Mouse (Mus musculus): ENCODE results near the gene Zmiz1. TPM values are rescaled to one million over a fixed set of nuclear protein-coding genes. Genes with fewer than 3 reads are reported as not detected.

The Zmiz1 gene
- polyA plus RNA-seq, 1 experiment = 45.9 TPM

DNA sequence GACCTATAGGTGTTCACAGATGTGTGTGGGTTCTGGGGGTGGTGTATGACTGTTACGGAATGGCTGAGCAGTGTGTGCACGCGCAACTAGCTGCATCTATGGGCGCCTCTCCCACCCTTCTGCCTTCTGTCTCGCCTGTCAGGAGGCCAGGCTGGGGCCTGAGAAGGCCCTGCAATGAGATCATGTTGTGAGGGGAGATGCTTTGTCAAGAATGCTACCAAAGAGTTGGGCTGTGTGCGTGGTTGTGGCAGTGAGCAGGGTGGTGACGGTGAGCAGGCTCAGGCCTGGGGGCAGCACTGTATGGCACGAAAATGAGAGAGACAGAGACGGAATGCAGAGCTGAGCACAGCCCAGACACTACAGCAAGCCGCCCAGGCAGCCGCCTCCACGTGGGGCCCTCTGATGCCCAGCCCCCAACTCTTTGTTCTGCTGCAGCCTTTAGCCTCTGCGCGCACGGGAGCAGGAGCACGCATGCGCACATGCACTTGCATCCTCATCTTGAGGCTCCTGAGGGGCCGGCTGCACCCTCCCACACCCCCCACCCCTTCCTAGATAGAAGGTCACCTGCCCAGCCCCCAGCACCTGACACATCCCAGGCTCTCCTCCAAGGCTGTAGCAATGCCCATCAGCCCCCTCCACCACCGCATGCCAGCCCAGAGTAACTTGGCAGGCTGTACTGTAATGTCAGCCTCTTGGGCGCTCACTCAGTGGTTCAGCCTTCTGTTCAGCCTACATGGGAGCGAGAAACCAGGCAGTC, 126.7 kb downstream of the Zmiz1 start:
- peak in 1 of 2 experiments; percentile 69 for DNase-seq (ENCODE audit: extremely low spot score in 1 of 2, low spot score in 1 of 2)

DNA sequence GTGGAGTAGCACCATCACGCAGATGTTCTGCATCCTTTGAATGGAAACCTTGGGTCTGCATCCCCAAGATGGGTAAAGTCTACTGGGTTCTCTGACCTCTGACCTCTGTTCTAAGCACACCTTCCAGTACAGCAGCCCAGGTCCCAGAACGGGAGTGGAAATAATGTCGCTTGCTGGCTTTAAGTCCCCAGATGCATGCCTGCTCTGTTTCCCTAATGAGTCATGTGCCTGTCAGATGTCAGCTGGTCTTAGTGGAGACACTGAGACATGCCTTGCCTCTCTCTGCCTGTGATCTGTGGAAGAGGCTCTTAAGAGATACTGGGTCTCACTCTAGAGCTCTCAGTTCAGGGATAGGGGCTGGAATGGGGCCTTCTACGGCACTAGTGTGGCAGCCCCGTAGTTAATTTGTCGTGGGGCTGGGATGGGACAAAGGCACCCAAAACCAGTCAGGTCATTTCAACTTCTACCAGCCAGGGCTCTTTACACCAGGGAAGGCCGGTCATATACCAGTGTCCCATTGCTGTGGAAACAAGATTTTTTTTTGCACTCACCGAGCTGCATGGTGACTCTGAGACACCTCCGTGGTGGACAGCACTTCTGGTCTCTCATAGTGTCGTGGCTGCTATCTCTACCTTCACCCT, 128.0 kb downstream of the Zmiz1 start:
- DNase-seq (ENCODE audit: extremely low spot score in 1 of 2, low spot score in 1 of 2) = no peak

DNA sequence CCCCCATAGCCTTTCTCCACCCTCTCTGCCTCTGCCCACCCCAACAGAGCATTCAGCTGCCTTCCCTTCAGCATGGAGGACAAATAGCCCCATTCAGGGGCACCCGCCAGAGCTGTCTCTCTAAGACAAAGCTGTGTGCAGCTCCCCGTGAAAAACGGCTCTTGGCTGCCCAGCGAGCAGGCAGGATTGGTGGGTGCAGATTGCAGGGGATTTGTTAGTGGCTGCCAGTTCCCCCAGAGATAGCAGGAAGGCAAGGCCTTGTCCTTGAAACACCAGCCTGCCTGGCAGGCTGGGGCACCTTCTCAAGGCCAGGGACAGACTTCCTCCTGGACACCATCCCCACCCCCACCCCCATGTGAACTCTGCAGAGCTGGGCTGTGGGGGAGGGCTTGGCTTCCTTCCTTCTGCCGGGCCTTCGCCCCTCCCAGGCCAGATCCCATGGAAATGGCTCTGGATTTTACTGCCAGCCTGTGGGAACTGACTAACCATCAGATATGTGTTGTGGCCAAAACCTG, 128.6 kb downstream of the Zmiz1 start:
- DNase-seq (ENCODE audit: extremely low spot score in 1 of 2, low spot score in 1 of 2) = no peak

GRCm38 (mm10) chr14:25588156-25588555, 129.2 kb downstream of the Zmiz1 start:
- DNase-seq (ENCODE audit: extremely low spot score in 1 of 2, low spot score in 1 of 2) = no peak

- DNase-seq (ENCODE audit: extremely low spot score in 1 of 2, low spot score in 1 of 2) = no peak
Observed at GRCm38 (mm10) chr14:25588946-25589937, 130.3 kb downstream of the Zmiz1 start.

- no peak for DNase-seq (ENCODE audit: extremely low spot score in 1 of 2, low spot score in 1 of 2)
Observed at GRCm38 (mm10) chr14:25591000-25591399, 132.0 kb downstream of the Zmiz1 start.

- DNase-seq (ENCODE audit: extremely low spot score in 1 of 2, low spot score in 1 of 2) = no peak
Observed at GRCm38 (mm10) chr14:25591426-25591825, 132.4 kb downstream of the Zmiz1 start.

GRCm38 (mm10) chr14:25592522-25592921, 133.5 kb downstream of the Zmiz1 start:
- DNase-seq (ENCODE audit: extremely low spot score in 1 of 2, low spot score in 1 of 2) = no peak

- DNase-seq (ENCODE audit: extremely low spot score in 1 of 2, low spot score in 1 of 2) = no peak
Observed at GRCm38 (mm10) chr14:25593876-25594275, 134.9 kb downstream of the Zmiz1 start.

- no peak for DNase-seq (ENCODE audit: extremely low spot score in 1 of 2, low spot score in 1 of 2)
Observed at GRCm38 (mm10) chr14:25594611-25595010, 135.6 kb downstream of the Zmiz1 start.

DNA sequence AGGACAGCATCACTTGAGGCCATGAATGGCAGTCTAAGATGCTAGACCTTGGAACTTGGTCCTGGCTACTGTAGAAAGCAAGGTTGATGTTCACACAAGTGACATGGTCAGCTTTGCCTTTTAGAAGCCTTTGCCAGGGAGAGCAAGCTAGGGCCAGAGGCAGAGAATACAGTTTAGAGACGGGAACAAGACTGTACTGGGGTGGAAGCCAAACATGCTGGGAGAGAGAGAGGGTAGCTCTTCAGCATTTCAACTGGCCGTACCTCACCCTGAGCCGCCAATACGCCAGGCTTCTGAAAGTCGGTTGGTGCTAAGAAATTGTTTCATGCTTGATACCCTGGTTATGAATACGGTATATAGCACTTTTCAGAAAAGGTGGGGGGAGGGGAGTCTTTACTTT, 140.0 kb downstream of the Zmiz1 start:
- no peak for DNase-seq (ENCODE audit: extremely low spot score in 1 of 2, low spot score in 1 of 2)

- no peak for DNase-seq (ENCODE audit: extremely low spot score in 1 of 2, low spot score in 1 of 2)
Observed at GRCm38 (mm10) chr14:25599934-25600333, 140.9 kb downstream of the Zmiz1 start.

DNA sequence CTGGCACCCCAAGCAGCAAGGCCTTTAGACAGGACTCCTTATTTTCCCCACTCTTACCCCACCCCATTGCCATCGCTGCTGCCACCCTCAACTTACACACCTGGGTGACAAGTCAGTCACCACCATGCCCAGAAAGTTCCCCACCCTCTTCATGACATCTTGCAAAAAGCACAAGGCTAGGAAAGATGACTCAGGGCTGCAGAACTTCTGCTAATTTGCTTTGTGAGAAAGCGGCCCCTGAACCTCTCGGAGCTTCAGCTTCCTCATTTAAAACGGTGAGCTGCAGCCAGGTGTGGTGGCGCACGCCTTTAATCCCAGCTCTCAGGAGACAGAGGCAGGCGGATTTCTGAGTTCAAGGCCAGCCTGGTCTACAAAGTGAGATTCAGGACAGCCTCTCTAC, 141.4 kb downstream of the Zmiz1 start:
- DNase-seq (ENCODE audit: extremely low spot score in 1 of 2, low spot score in 1 of 2) = no peak

DNA sequence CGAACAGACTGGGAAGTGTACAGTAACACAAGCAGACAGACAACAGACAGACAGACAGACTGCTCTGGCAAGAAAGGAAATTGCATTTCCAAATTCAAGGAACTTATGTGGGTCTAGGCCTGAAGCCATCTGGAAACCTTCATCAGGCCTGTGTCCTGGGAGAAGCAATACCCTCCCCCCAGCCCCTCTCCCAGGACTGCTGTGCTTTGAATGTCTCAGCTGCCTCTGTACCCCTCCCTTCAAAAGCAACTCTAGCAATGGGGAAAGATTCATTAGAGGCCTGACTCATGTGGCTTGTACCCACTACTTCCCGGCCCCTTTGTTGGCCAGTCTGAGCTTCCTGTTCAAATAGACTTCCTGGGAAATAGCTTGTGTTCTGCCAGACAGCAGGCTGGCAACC, 142.0 kb downstream of the Zmiz1 start:
- no peak for DNase-seq (ENCODE audit: extremely low spot score in 1 of 2, low spot score in 1 of 2)

GRCm38 (mm10) chr14:25602018-25602417, 143.0 kb downstream of the Zmiz1 start:
- no peak for DNase-seq (ENCODE audit: extremely low spot score in 1 of 2, low spot score in 1 of 2)

- DNase-seq (ENCODE audit: extremely low spot score in 1 of 2, low spot score in 1 of 2) = no peak
Observed at GRCm38 (mm10) chr14:25604395-25605142, 145.6 kb downstream of the Zmiz1 start.

GRCm38 (mm10) chr14:25606372-25607140, 147.6 kb downstream of the Zmiz1 start:
- no peak for DNase-seq (ENCODE audit: extremely low spot score in 1 of 2, low spot score in 1 of 2)

- peak in 1 of 2 experiments; percentile 62 for DNase-seq (ENCODE audit: extremely low spot score in 1 of 2, low spot score in 1 of 2)
Observed at GRCm38 (mm10) chr14:25607141-25607967, 148.4 kb downstream of the Zmiz1 start.
